Mouse (Mus musculus) kidney, postnatal 0 days (tissue): ENCODE measurements around the gene Tnpo3. TPM values are rescaled to one million over a fixed set of nuclear protein-coding genes. Genes with fewer than 3 reads are reported as not detected.

Experiments
- ATAC-seq: fragments of 200-750 bp; cut with Nextera tagmentation; replicated peaks from 2 replicates; pipeline ENCODE4 v1.8.0; 2017; ENCODE audit warnings: low read depth, moderate number of reproducible peaks, moderate TSS enrichment, moderate library complexity; ENCODE audit not compliant: low FRiP score
- DNase-seq: peaks from one replicate; pipeline ENCODE4 v3.0.0-alpha.2; 2016; ENCODE audit warnings: low spot score
- H3K27ac ChIP-seq: fragments of 300-500 bp; sonication (generic); 2 replicates; pipeline ENCODE4 v1.5.1; 2014; ENCODE audit warnings: mild to moderate bottlenecking
- H3K27me3 ChIP-seq: fragments of 300-500 bp; sonication (generic); 2 replicates; pipeline ENCODE4 v1.6.1; 2014; ENCODE audit warnings: low read length, mixed read lengths; ENCODE audit not compliant: insufficient read depth
- H3K36me3 ChIP-seq: fragments of 300-500 bp; sonication (generic); 2 replicates; pipeline ENCODE4 v1.6.1; 2014; ENCODE audit warnings: low read length, mixed read lengths; ENCODE audit not compliant: insufficient read depth
- H3K4me1 ChIP-seq: fragments of 300-500 bp; sonication (generic); replicated peaks from 2 replicates; pipeline ENCODE4 v1.6.1; 2014; ENCODE audit warnings: antibody characterized with exemption, low read length, mixed read lengths; ENCODE audit not compliant: insufficient read depth
- H3K4me2 ChIP-seq: fragments of 300-500 bp; sonication (generic); 2 replicates; pipeline ENCODE4 v1.6.1; 2014; ENCODE audit warnings: mild to moderate bottlenecking, low read length, moderate library complexity, mixed read lengths
- H3K4me3 ChIP-seq: fragments of 300-500 bp; sonication (generic); replicated peaks from 2 replicates; pipeline ENCODE4 v1.5.1; 2014; ENCODE audit warnings: low read depth, low read length
- H3K9ac ChIP-seq: fragments of 300-500 bp; sonication (generic); 2 replicates; pipeline ENCODE4 v1.6.1; 2014; ENCODE audit warnings: low read depth, low read length
- H3K9me3 ChIP-seq: fragments of 300-500 bp; sonication (generic); replicated peaks from 2 replicates; pipeline ENCODE4 v1.6.1; 2016; ENCODE audit warnings: low read length, inconsistent platforms, mixed read lengths
- CTCF ChIP-seq: IDR thresholded peaks from 2 replicates; pipeline ENCODE4 v1.5.1; 2016; ENCODE audit warnings: antibody characterized with exemption, low read depth, mild to moderate bottlenecking, moderate library complexity
- WGBS: fragments of 180-500 bp; shearing (Covaris S2); extraction: QIAGEN DNeasy Blood & Tissue Kit; methylation state at CpG from one replicate; pipeline ENCODE4 v1.1.7; 2014; 5-methylcytosine and 5-hydroxymethylcytosine counted together
- polyA plus RNA-seq: library from polyadenylated mRNA; unstranded; fragments of >200 nt; fragmentation: Nextera tagmentation; extraction: Ambion mirVana; gene quantifications from 2 replicates; pipeline ENCODE4 v1.2.1, GENCODE M21; 2015

Tnpo3 gene
- polyA plus RNA-seq, 1 experiment from 2014 or later, result 56.0 TPM

- H3K9ac ChIP-seq, result no peak overlapping the region
- no peak overlapping the region for H3K27ac ChIP-seq
- WGBS, result 32% methylated on average over 7 of the region's 7 CpGs
- TF ChIP-seq CTCF, result no peak
- no peaks in the 10 kb centered on the region for H3K36me3 ChIP-seq
- no peak overlapping the region; the same call in 1 of the 2 replicates for H3K4me2 ChIP-seq
- H3K9me3 ChIP-seq, result no peaks in the 10 kb centered on the region
- DNase-seq, result no peak
- no peaks in the 10 kb centered on the region for H3K27me3 ChIP-seq
- ATAC-seq, result no peak
- H3K4me3 ChIP-seq, result no peak overlapping the region
- H3K4me1 ChIP-seq, result peaks cover 4% of the 10 kb centered on the region; the same call in 1 of the 2 replicates
These were observed 30.1 kb upstream of the Tnpo3 start for GRCm38 (mm10) chr6:29639580-29640419.

GRCm38 (mm10) chr6:29638844-29639460 is 29.3 kb upstream of the Tnpo3 start:
- H3K4me2 ChIP-seq, result peak overlapping the region; percentile 41
- H3K27ac ChIP-seq, result no peak overlapping the region
- 6% methylated on average over 15 of the region's 16 CpGs for WGBS
- no peaks in the 10 kb centered on the region for H3K36me3 ChIP-seq
- H3K27me3 ChIP-seq, result no peaks in the 10 kb centered on the region
- DNase-seq, result no peak
- no peak overlapping the region for H3K9ac ChIP-seq
- H3K9me3 ChIP-seq, result no peaks in the 10 kb centered on the region
- 0 out of 2 replicates have a peak, but pooled peaks have one; percentile 22 for ATAC-seq
- peaks cover 4% of the 10 kb centered on the region; the same call in 1 of the 2 replicates for H3K4me1 ChIP-seq
- no peak overlapping the region for H3K4me3 ChIP-seq
- TF ChIP-seq CTCF, result no peak

- DNase-seq (no peak), ATAC-seq (no peak)
- Histone ChIP-seq H3K27me3 (no peaks in the 10 kb centered on the region), H3K9ac (no peak overlapping the region), H3K27ac (no peak overlapping the region), H3K36me3 (no peaks in the 10 kb centered on the region), H3K4me3 (no peak overlapping the region), H3K4me1 (peaks cover 4% of the 10 kb centered on the region; the same call in 1 of the 2 replicates), H3K9me3 (no peaks in the 10 kb centered on the region), H3K4me2 (no peak overlapping the region)
- TF ChIP-seq CTCF, result no peak
- 76% methylated on average over 3 of the region's 3 CpGs for WGBS
These were observed 28.0 kb upstream of the Tnpo3 start for GRCm38 (mm10) chr6:29637397-29638373.

GRCm38 (mm10) chr6:29636322-29637092 is 26.8 kb upstream of the Tnpo3 start:
- Histone ChIP-seq H3K36me3 (no peaks in the 10 kb centered on the region), H3K9me3 (no peaks in the 10 kb centered on the region), H3K27ac (no peak overlapping the region), H3K27me3 (no peaks in the 10 kb centered on the region), H3K4me2 (no peak overlapping the region), H3K9ac (no peak overlapping the region), H3K4me3 (no peak overlapping the region), H3K4me1 (peaks cover 4% of the 10 kb centered on the region; the same call in 1 of the 2 replicates)
- TF ChIP-seq CTCF, result no peak
- ATAC-seq (no peak), DNase-seq (no peak)
- WGBS, result 87% methylated on average over 4 of the region's 4 CpGs

- no peak overlapping the region for H3K4me2 ChIP-seq
- ATAC-seq, result peak; percentile 52; the same call in 1 of the 2 replicates
- H3K9me3 ChIP-seq, result no peaks in the 10 kb centered on the region
- 65% methylated on average over 1 of the region's 1 CpGs for WGBS
- DNase-seq, result peak; percentile 28
- no peak for TF ChIP-seq CTCF
- H3K4me3 ChIP-seq, result no peak overlapping the region
- no peak overlapping the region for H3K9ac ChIP-seq
- H3K27me3 ChIP-seq, result no peaks in the 10 kb centered on the region
- no peaks in the 10 kb centered on the region for H3K36me3 ChIP-seq
- H3K27ac ChIP-seq, result peak overlapping the region; percentile 19; the same call in 1 of the 2 replicates
- peaks cover 4% of the 10 kb centered on the region; the same call in 1 of the 2 replicates for H3K4me1 ChIP-seq
These were observed 24.9 kb upstream of the Tnpo3 start for GRCm38 (mm10) chr6:29634537-29634936.
